Mouse (Mus musculus) T-helper 2 cell (primary cell): Measurements from ENCODE around the gene Mroh2a.

ENCODE experiments used
- in situ Hi-C: fragments of 300-600 bp; cut with MboI, MseI; formaldehyde crosslinking; loops from one replicate; pipeline ENCODE4 v1.15.1; 2025; ENCODE audit warnings: high pct_unique_total_duplicates

The Mroh2a gene

GRCm38 (mm10) chr1:88309905-88310304 lies 83.1 kb downstream of the Mroh2a start:
- in situ Hi-C loops = no loop called here

GRCm38 (mm10) chr1:88310349-88310748 lies 83.6 kb downstream of the Mroh2a start:
- in situ Hi-C loops = no loop called here
